Mouse (Mus musculus) hematopoietic stem cell, adult 5-6 weeks (primary cell): ENCODE results near the gene Cdk20. TPM values are rescaled to one million over a fixed set of nuclear protein-coding genes. Genes with fewer than 3 reads are reported as not detected.

Experiments
- ATAC-seq, 2 experiments: fragments of 125-278 bp in 1 of 2; replicated peaks in 1 of 2; 2 replicates each; pipeline ENCODE4 v1.8.0; 2016 to 2017; ENCODE audit warnings: inconsistent platforms in 2 of 2, mild to moderate bottlenecking in 2 of 2, moderate number of reproducible peaks in 2 of 2, low read depth in 1 of 2, moderate TSS enrichment in 1 of 2; ENCODE audit not compliant: low FRiP score in 2 of 2, poor library complexity in 2 of 2, severe bottlenecking in 2 of 2, insufficient read depth in 1 of 2, low TSS enrichment in 1 of 2
- total RNA-seq: library from RNA; stranded (forward); fragments of 172-1452, 232-1000 nt; gene quantifications from 2 replicates; pipeline ENCODE4 v1.2.3, GENCODE M21; 2017

Cdk20 gene
- 6.1 and 6.4 TPM in 2 replicates for total RNA-seq

- peak; percentile 94 for ATAC-seq
These were observed at the start of gene Cdk20 for GRCm38 (mm10) chr13:64432017-64432995. Gene Cdk20 (plus strand): TSS chr13:64432314.

GRCm38 (mm10) chr13:64384937-64385336, 47.2 kb upstream of the Cdk20 start:
- ATAC-seq = no peak; a peak in 1 of 4 replicates

- no peak; a peak in 1 of 4 replicates for ATAC-seq
These were observed 46.1 kb upstream of the Cdk20 start for GRCm38 (mm10) chr13:64386048-64386447.

GRCm38 (mm10) chr13:64388415-64388814, 43.7 kb upstream of the Cdk20 start:
- ATAC-seq = no peak

GRCm38 (mm10) chr13:64396979-64397378, 35.1 kb upstream of the Cdk20 start:
- 0 out of 4 replicates have a peak, but pooled peaks of 1 of the 2 experiments have one; percentile 2 for ATAC-seq

GRCm38 (mm10) chr13:64398065-64398464, 34.0 kb upstream of the Cdk20 start:
- no peak for ATAC-seq

GRCm38 (mm10) chr13:64399906-64400305, 32.2 kb upstream of the Cdk20 start:
- no peak for ATAC-seq

GRCm38 (mm10) chr13:64400801-64401361, 31.2 kb upstream of the Cdk20 start:
- no peak for ATAC-seq

GRCm38 (mm10) chr13:64402006-64402405, 30.1 kb upstream of the Cdk20 start:
- ATAC-seq = peak; percentile 74 to 81

GRCm38 (mm10) chr13:64402504-64402949, 29.6 kb upstream of the Cdk20 start:
- no peak for ATAC-seq

- no peak for ATAC-seq
These were observed 29.1 kb upstream of the Cdk20 start for GRCm38 (mm10) chr13:64402951-64403460.

GRCm38 (mm10) chr13:64403519-64403918, 28.6 kb upstream of the Cdk20 start:
- ATAC-seq = no peak

- no peak for ATAC-seq
These were observed 26.6 kb upstream of the Cdk20 start for GRCm38 (mm10) chr13:64405550-64405949.

- ATAC-seq = peak; percentile 59 to 67; a peak in 3 of 4 replicates
These were observed 24.1 kb upstream of the Cdk20 start for GRCm38 (mm10) chr13:64407992-64408391.

GRCm38 (mm10) chr13:64410604-64411003, 21.5 kb upstream of the Cdk20 start:
- ATAC-seq = peak; percentile 94 to 96

GRCm38 (mm10) chr13:64411282-64411681, 20.8 kb upstream of the Cdk20 start:
- ATAC-seq = no peak; a peak in 1 of 4 replicates

GRCm38 (mm10) chr13:64412752-64413257, 19.3 kb upstream of the Cdk20 start:
- no peak for ATAC-seq

- ATAC-seq = no peak
These were observed 16.5 kb upstream of the Cdk20 start for GRCm38 (mm10) chr13:64415659-64416058.
